Mouse (Mus musculus): ENCODE results near the gene Plppr1.
"Not testable (repeated sequence)": the region's sequence is repeated elsewhere in the genome, so short reads cannot be mapped to it uniquely, and the experiment has no call there.

- not testable (repeated sequence) for TF ChIP-seq CTCF (IDR thresholded peaks at IDR 0.05; ENCODE audit: borderline replicate concordance, insufficient read depth, low read length); POLR2A (IDR thresholded peaks at IDR 0.05; ENCODE audit: low read depth, low read length)
Observed at GRCm38 (mm10) chr4:49383576-49384318, 324.7 kb downstream of the Plppr1 start.

Measured in embryonic fibroblast, embryonic 13.5 days (primary cell).